Mouse (Mus musculus) myocyte (in vitro differentiated cells): ENCODE results near the gene Scg3.

Source experiments
- MAX ChIP-seq: IDR thresholded peaks from one replicate; pipeline ENCODE4 v1.6.1; 2011; ENCODE audit warnings: low read depth, mild to moderate bottlenecking, control low read depth
- POLR2A ChIP-seq: IDR thresholded peaks from one replicate; pipeline ENCODE4 v1.6.1; 2011; ENCODE audit warnings: low read depth, mild to moderate bottlenecking, control low read depth, moderate library complexity; ENCODE audit not compliant: insufficient read length

DNA sequence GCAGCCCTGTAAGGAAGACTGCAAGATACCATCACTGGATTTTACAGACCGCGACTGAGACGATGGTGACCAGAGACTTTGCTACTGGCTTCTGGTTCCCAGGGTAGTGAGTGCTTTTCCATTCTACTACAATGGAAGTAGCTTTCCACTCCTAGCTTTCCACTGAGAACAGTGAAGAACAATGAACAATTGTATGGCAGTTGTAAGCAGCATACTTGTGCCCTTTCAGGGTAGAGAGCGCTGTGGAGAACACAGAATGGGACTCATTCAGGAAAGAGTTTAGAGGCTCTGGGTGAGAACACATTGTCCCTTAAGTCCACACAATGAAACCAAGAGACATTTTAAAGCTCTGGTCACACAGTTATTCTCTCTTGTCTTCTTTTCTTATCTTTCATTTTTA, 86.3 kb downstream of the Scg3 start:
- TF ChIP-seq POLR2A (no peak), MAX (no peak)
